Mouse (Mus musculus): Measurements from ENCODE around the gene 2610008E11Rik. TPM values are rescaled to one million over a fixed set of nuclear protein-coding genes. Genes with fewer than 3 reads are reported as not detected.
A peak's percentile ranks its signal among the peaks of the same experiment; 100 is the strongest.

2610008E11Rik gene
- total RNA-seq (2014; rRNA removed): 35.5 and 47.4 TPM in 2 replicates
- polyA plus RNA-seq (2015; fragmentation: Nextera tagmentation; extraction: Ambion mirVana): 16.5 and 24.9 TPM in 2 replicates

DNA sequence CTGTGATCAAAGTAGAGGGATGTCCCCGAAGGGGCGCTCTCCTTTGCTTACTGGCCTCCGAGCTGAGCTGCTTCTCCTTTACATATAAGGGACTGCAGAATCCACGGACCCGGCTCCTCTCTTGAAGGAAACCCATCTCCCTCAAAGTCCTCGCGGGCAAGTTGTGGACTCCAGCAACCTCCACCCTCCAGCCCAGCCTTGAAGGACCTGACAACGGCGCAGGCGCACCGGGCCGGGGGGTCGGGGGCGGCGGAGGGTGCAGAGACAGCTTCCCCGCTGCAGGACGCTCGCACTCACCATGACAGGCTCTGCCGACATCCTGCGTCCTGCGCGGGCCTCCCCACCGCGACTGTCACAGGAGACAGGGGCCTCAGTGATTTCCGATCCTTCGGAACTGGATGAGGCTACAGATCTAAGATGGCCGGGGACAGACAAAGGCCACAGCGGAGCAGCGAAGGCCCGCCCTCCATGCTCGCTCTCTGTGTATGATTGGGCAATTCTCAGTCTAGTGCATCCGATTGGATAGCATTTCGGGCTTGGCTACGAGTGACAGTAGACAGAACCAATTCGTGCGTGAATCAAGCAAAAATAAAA is at the start of gene 2610008E11Rik:
Gene 2610008E11Rik (minus strand): TSS at position 440 of the 594 bp plus-strand sequence.
- H3K36me3 ChIP-seq (ENCODE audit: insufficient read depth): peaks cover 10% of the 10 kb centered on the region
- peak; percentile 97 for DNase-seq
- under 1% methylated on average over 36 of the region's 36 CpGs for WGBS

DNA sequence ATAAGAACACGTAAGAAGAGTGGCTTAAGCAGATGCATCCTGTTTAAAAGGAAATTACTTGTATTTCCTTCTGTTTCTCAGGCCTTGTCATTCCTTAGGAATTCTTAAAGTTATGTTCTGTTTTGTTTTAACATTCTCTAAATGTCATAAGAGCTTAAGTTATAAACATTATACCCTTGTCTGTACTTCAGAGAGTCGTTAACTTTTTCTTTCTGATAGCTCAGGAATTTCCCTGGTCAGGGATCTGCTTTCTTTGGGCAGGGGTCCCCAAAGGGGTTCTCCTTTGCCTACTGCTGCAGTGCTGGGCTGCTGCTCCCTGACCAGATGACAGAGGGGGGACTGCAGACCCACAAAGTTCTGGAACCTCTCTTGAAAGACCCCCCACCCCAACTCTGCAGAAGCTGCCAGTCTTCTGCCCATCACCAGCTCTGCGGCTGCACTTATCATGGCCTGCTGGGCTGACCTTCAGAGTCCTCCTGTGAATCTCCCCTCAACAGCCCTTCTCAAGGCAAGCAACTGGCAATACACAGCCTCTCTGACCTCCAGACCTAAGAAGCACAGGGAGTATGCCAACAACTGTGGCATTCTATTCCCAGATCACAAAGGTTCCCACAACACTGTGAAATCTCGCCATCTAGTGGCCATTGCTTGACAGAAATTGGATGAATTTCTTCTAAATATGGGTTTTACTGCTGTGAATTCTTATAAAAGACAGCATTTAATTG is 18.9 kb upstream of the 2610008E11Rik start:
- Histone ChIP-seq H3K9me3 (ENCODE audit: low read length) (no peaks in the 10 kb centered on the region), H3K36me3 (ENCODE audit: insufficient read depth) (no peaks in the 10 kb centered on the region), H3K27me3 (ENCODE audit: insufficient read depth, low read length) (no peaks in the 10 kb centered on the region), H3K27ac (ENCODE audit: low read depth, low read length) (no peak overlapping the region), H3K4me2 (ENCODE audit: low read depth) (no peak overlapping the region), H3K4me1 (ENCODE audit: insufficient read depth) (no peaks in the 10 kb centered on the region), H3K9ac (no peak overlapping the region), H3K4me3 (ENCODE audit: low read depth, low read length) (no peak overlapping the region)
- TF ChIP-seq CTCF (IDR thresholded peaks at IDR 0.05; ENCODE audit: low read depth): peak; percentile 91
- WGBS: 54% methylated on average over 4 of the region's 4 CpGs
- ATAC-seq (peak; percentile 82), DNase-seq (peak; percentile 87)

More for the DNA sequence above, at the start of gene 2610008E11Rik:
- peak within 1 kb of the TSS; percentile 100 for H3K27ac ChIP-seq (ENCODE audit: low read depth, low read length)
- peak within 1 kb of the TSS; percentile 100 for H3K9ac ChIP-seq
- H3K4me1 ChIP-seq (ENCODE audit: insufficient read depth): peaks cover 19% of the 10 kb centered on the region
- H3K4me3 ChIP-seq (ENCODE audit: low read depth, low read length): peak within 1 kb of the TSS; percentile 76
- no peaks in the 10 kb centered on the region for H3K27me3 ChIP-seq (ENCODE audit: insufficient read depth, low read length)
- peak; percentile 31 for TF ChIP-seq CTCF (IDR thresholded peaks at IDR 0.05; ENCODE audit: low read depth)
- H3K9me3 ChIP-seq (ENCODE audit: low read length): no peaks in the 10 kb centered on the region
- peak; percentile 100 for ATAC-seq
- H3K4me2 ChIP-seq (ENCODE audit: low read depth): peak within 1 kb of the TSS; percentile 66

DNA sequence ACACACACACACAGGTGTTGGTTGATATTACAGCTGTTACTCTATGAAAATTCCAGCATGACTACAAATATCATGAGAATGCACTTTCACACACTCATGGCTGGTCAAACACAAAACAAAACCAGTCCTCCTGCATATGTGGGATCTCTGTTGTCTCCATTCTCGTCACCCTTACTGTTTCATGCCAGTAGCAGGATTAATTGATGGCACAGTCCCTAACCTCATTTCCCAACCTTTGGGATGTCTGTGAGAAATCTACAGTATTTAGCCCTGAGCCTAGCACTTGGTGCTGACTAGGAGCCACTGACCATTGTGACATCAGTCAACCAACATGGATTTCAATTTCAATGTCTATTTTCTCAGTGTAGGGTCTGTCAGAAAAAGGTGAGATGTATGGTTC is 17.7 kb upstream of the 2610008E11Rik start:
- H3K4me3 ChIP-seq (ENCODE audit: low read depth, low read length): no peak overlapping the region
- H3K9ac ChIP-seq: no peak overlapping the region
- no peak overlapping the region for H3K27ac ChIP-seq (ENCODE audit: low read depth, low read length)
- no peaks in the 10 kb centered on the region for H3K9me3 ChIP-seq (ENCODE audit: low read length)
- no peaks in the 10 kb centered on the region for H3K4me1 ChIP-seq (ENCODE audit: insufficient read depth)
- no peaks in the 10 kb centered on the region for H3K27me3 ChIP-seq (ENCODE audit: insufficient read depth, low read length)
- H3K4me2 ChIP-seq (ENCODE audit: low read depth): no peak overlapping the region
- no peak for ATAC-seq
- no peaks in the 10 kb centered on the region for H3K36me3 ChIP-seq (ENCODE audit: insufficient read depth)
- 55% methylated on average over 1 of the region's 1 CpGs for WGBS
- no peak for TF ChIP-seq CTCF (IDR thresholded peaks at IDR 0.05; ENCODE audit: low read depth)
- DNase-seq: no peak

DNA sequence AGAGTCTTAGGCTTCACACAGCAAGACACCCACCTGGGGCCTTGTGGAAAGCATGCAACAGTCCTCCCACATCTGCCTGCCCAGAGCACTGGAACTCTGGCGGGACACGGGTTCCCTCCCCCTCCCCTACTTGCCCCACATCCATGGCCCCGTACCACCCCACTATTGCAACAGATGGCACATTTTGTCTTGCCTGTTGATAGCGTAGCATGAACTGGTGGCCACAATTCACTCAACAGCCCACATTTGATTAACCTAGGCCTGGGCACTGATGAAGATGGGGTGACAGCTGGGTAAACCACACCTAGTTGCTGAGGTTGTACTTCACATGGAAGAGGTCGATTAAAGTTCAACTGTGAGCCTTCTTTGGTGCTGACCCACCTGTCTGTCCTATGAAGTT is 13.1 kb upstream of the 2610008E11Rik start:
- TF ChIP-seq CTCF (IDR thresholded peaks at IDR 0.05; ENCODE audit: low read depth): no peak
- no peak for ATAC-seq
- 90% methylated on average over 5 of the region's 5 CpGs for WGBS

DNA sequence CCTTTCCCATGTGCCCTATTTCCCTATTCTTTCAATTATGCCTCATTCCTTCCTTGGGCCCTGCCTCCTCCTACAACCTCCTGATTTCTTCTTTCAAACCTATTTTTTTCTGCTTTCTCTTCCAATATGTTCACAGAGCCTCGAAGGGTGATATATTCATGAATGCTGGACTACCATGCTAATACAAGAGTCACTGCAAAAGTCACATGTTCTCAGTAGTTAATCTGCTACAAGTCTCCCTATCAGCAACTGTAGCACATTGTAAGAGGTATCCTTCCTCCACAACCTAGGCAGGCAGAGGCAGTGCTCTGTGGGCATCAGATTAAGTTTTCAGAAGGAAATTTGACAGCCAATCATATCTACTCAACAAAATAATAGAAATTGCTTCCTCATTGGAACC is 11.8 kb upstream of the 2610008E11Rik start:
- Histone ChIP-seq H3K36me3 (ENCODE audit: insufficient read depth) (no peaks in the 10 kb centered on the region), H3K4me1 (ENCODE audit: insufficient read depth) (no peaks in the 10 kb centered on the region), H3K27me3 (ENCODE audit: insufficient read depth, low read length) (no peaks in the 10 kb centered on the region), H3K9me3 (ENCODE audit: low read length) (no peaks in the 10 kb centered on the region), H3K4me3 (ENCODE audit: low read depth, low read length) (no peak overlapping the region), H3K4me2 (ENCODE audit: low read depth) (no peak overlapping the region), H3K9ac (no peak overlapping the region), H3K27ac (ENCODE audit: low read depth, low read length) (no peak overlapping the region)
- TF ChIP-seq CTCF (IDR thresholded peaks at IDR 0.05; ENCODE audit: low read depth): no peak
- DNase-seq (no peak), ATAC-seq (no peak)
- 83% methylated on average over 1 of the region's 1 CpGs for WGBS

More for the DNA sequence above, 13.1 kb upstream of the 2610008E11Rik start:
- no peak for DNase-seq
- no peak overlapping the region for H3K27ac ChIP-seq (ENCODE audit: low read depth, low read length)
- no peaks in the 10 kb centered on the region for H3K4me1 ChIP-seq (ENCODE audit: insufficient read depth)
- H3K4me2 ChIP-seq (ENCODE audit: low read depth): no peak overlapping the region
- H3K4me3 ChIP-seq (ENCODE audit: low read depth, low read length): no peak overlapping the region
- H3K9me3 ChIP-seq (ENCODE audit: low read length): no peaks in the 10 kb centered on the region
- H3K27me3 ChIP-seq (ENCODE audit: insufficient read depth, low read length): no peaks in the 10 kb centered on the region
- H3K36me3 ChIP-seq (ENCODE audit: insufficient read depth): no peaks in the 10 kb centered on the region
- H3K9ac ChIP-seq: no peak overlapping the region

DNA sequence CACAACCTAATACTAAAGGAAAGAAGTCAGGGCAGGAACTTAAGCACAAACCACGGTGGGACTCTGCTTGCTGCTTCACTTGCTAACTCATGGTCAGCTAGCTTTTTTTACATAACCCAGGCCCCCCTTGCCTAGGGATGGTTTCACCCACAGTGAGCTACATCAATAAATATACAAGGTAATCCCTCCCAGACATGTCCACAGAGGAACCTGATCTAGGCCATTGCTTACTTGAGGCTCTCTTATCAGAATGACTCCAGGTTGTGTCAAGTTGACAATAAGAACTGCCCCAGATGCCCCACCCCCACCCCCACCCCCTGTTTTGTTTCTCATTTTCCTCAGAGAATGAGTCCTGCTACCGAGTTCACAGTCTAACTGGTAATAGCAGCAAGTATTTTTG is 10.1 kb upstream of the 2610008E11Rik start:
- TF ChIP-seq CTCF (IDR thresholded peaks at IDR 0.05; ENCODE audit: low read depth): no peak
- Histone ChIP-seq H3K9ac (no peak overlapping the region), H3K36me3 (ENCODE audit: insufficient read depth) (no peaks in the 10 kb centered on the region), H3K27me3 (ENCODE audit: insufficient read depth, low read length) (no peaks in the 10 kb centered on the region), H3K27ac (ENCODE audit: low read depth, low read length) (no peak overlapping the region), H3K4me3 (ENCODE audit: low read depth, low read length) (no peak overlapping the region), H3K4me2 (ENCODE audit: low read depth) (no peak overlapping the region), H3K9me3 (ENCODE audit: low read length) (no peaks in the 10 kb centered on the region), H3K4me1 (ENCODE audit: insufficient read depth) (no peaks in the 10 kb centered on the region)
- no peak for ATAC-seq
- 75% methylated on average over 2 of the region's 2 CpGs for WGBS
- DNase-seq: no peak
